Mouse (Mus musculus) testis, adult 2 months (tissue): ENCODE measurements around the gene Tac4. TPM values are rescaled to one million over a fixed set of nuclear protein-coding genes. Genes with fewer than 3 reads are reported as not detected.

Experiments
- H3K27ac ChIP-seq: fragments of 200-500 bp; 2 replicates; pipeline ENCODE4 v1.5.1; 2012; ENCODE audit warnings: low read depth, low read length; ENCODE audit not compliant: control insufficient read depth, insufficient read depth
- H3K27me3 ChIP-seq: fragments of 200-500 bp; 2 replicates; pipeline ENCODE4 v1.6.1; 2012; ENCODE audit warnings: mild to moderate bottlenecking, low read length, moderate library complexity; ENCODE audit not compliant: control insufficient read depth, insufficient read depth
- H3K36me3 ChIP-seq: fragments of 200-500 bp; 2 replicates; pipeline ENCODE4 v1.6.1; 2012; ENCODE audit warnings: mild to moderate bottlenecking, low read length; ENCODE audit not compliant: control insufficient read depth, insufficient read depth
- H3K4me1 ChIP-seq: fragments of 200-500 bp; 2 replicates; pipeline ENCODE4 v1.6.1; 2012; ENCODE audit warnings: low read length; ENCODE audit not compliant: control insufficient read depth, insufficient read depth
- H3K4me3 ChIP-seq: fragments of 200-500 bp; 2 replicates; pipeline ENCODE4 v1.5.1; 2012; ENCODE audit warnings: low read depth, mild to moderate bottlenecking, low read length, moderate library complexity, mixed read lengths; ENCODE audit not compliant: control insufficient read depth
- CTCF ChIP-seq: fragments of 200-500 bp; IDR thresholded peaks from 2 replicates; pipeline ENCODE4 v1.5.1; 2012; ENCODE audit warnings: low read depth, mild to moderate bottlenecking, inconsistent platforms, low read length, moderate library complexity; ENCODE audit not compliant: control insufficient read depth, insufficient read depth, insufficient replicate concordance
- POLR2A ChIP-seq: fragments of 200-500 bp; IDR thresholded peaks from 2 replicates; pipeline ENCODE4 v1.6.1; 2012; ENCODE audit warnings: low read depth, mild to moderate bottlenecking, inconsistent platforms, low read length, moderate library complexity; ENCODE audit not compliant: control insufficient read depth
- polyA plus RNA-seq: library from polyadenylated mRNA; depleted of rRNA; stranded (reverse); fragments of >200 nt; gene quantifications from 2 replicates; pipeline ENCODE4 v1.2.3, GENCODE M21; 2012

Gene Tac4
- polyA plus RNA-seq, 1 experiment: not detected

DNA sequence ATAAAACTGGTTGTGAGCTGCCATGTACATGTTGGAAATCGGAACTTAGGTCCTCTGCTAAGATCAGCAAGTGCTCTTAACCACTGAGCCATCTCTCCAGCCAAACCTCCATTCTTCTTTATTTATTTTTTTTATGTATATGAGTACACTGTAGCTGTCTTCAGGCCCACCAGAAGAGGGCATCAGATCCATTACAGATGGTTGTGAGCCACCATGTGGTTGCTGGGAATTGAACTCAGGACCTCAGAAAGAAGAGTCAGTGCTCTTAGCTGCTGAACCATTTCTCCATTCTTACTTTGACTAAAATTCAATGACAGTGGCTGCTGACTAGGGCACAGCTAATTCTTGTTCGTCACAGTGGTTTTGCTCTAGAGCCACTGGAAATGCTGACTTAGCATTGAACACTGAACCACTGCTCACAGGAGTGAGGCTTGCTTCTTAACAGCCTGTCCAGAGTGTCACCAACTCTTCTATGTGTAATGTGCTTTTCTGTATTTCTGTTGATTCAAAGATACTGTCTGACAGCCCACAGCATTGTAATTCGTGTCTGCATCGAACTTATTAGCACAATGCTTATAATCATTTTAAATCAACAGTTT lies 17.8 kb downstream of the Tac4 start:
- TF ChIP-seq POLR2A (no peak), CTCF (no peak)
- Histone ChIP-seq H3K36me3 (peaks cover 4% of the 10 kb centered on the region), H3K27ac (no peak overlapping the region), H3K27me3 (no peaks in the 10 kb centered on the region), H3K4me1 (no peaks in the 10 kb centered on the region), H3K4me3 (no peak overlapping the region)

DNA sequence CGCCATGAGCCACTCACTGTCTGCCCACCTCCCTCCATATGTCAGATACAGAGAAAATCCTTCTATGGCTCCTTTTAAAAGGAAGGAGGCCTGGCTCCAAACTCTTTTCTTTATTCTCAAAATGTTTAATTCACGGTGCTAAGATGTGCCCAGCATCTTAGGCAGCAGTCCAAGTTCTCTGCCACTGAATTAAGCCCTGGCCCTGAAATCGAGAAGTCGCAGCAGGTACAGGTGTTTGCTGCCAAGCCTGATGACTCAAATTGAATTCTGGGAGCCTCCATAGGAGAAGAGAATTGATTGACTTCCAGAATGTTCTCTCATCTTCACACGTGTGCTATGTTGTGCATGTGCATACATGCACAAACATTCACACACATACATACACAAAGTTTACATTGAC lies 21.0 kb downstream of the Tac4 start:
- TF ChIP-seq POLR2A (no peak), CTCF (no peak)
- Histone ChIP-seq H3K4me1 (no peaks in the 10 kb centered on the region), H3K27me3 (no peaks in the 10 kb centered on the region), H3K27ac (no peak overlapping the region), H3K36me3 (peaks cover 4% of the 10 kb centered on the region), H3K4me3 (no peak overlapping the region)

DNA sequence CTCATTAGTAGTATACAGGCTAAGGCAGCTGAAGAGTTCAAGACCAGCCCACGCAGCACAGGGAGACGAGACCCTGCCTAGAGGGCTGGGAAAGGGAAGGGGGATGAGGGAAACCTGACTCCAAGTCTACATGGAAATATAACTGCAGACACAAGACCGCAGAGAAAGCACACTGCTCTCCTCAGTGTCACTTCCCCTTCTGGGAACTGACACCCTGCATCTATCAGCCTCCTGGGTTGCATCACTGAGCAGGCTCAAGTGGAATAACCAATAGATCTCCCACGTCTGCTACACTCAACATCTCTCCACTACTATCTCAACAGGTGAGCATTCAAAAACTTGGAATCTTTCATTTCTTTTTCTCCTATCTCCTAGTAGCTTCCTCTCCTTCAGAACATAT lies 30.7 kb downstream of the Tac4 start:
- no peaks in the 10 kb centered on the region for H3K27me3 ChIP-seq
- H3K4me1 ChIP-seq: no peaks in the 10 kb centered on the region
- H3K27ac ChIP-seq: no peak overlapping the region
- TF ChIP-seq POLR2A: no peak
- no peak for TF ChIP-seq CTCF
- H3K4me3 ChIP-seq: no peak overlapping the region
- peaks cover 1% of the 10 kb centered on the region for H3K36me3 ChIP-seq

DNA sequence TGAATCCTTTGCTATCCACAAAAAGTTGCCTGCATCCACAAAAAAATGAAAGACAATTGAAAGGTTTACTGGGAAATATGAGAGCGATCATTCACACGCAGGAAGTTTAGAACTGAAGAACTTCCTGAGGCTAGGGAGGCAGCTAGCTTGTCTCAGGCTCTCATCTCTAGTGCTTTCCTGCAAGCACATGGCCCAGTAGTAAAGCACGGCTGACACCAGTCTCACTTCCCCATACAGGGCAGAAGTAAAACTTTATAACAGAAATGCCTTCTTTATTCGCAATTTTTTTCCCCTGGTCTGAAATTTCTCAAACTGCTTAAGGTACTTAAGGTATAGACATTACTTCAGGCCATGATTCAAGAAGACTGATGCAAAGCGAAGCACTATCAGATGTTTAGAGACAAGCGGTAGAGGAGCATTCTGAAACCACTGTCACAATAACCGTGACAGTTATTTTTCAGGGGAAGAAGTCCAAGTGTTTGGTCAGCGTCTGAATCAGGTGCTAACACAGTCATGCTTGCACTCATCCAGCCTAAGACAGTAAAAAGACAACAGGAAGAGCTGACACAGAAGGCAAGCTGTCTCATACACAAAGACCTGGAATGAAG lies 31.8 kb downstream of the Tac4 start:
- TF ChIP-seq POLR2A (no peak), CTCF (no peak)
- no peak overlapping the region for H3K27ac ChIP-seq
- no peak overlapping the region for H3K4me3 ChIP-seq
- H3K36me3 ChIP-seq: peaks cover 1% of the 10 kb centered on the region
- no peaks in the 10 kb centered on the region for H3K27me3 ChIP-seq
- no peaks in the 10 kb centered on the region for H3K4me1 ChIP-seq

DNA sequence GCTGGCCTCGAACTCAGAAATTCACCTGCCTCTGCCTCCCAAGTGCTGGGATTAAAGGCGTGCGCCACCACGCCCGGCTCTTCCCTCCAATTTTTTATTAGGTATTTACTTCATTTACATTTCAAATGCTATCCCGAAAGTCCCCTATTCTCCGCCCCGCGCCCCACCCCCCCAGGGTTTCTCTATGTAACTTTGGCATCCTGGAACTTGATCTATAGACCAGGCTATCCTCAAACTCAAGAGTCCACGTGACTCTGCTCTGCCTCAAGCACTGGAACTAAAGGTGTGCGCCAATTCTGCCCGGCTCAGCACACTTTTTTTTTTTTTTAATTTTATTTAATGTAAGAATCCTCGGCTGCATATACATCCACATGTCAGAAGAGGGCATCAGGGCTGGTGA lies 34.4 kb downstream of the Tac4 start:
- no peak overlapping the region for H3K27ac ChIP-seq
- TF ChIP-seq CTCF: no peak
- no peak for TF ChIP-seq POLR2A
- H3K4me1 ChIP-seq: no peaks in the 10 kb centered on the region
- no peak overlapping the region for H3K4me3 ChIP-seq
- H3K27me3 ChIP-seq: no peaks in the 10 kb centered on the region
- H3K36me3 ChIP-seq: peaks cover 2% of the 10 kb centered on the region

DNA sequence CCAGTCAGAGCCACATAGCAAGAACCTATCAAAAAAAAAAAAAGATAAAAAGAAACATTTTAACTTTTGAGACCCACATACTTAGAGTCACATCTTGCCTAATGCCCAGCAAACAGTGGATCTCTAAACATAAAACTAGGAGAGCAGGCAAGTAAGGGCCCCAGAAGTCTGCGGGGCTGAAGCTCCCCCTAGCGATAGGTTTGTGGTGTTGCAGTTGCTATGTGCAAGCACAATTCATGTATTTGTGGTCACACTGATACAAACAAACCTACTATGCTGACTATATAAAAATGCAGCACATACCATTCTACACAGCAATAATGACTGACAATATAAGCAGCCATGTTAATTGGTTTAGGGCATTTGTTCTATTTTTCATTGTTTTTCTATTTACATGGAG lies 36.8 kb downstream of the Tac4 start:
- no peak for TF ChIP-seq POLR2A
- peak; percentile 56; the same call in 1 of the 2 replicates for TF ChIP-seq CTCF
- H3K4me1 ChIP-seq: no peaks in the 10 kb centered on the region
- no peaks in the 10 kb centered on the region for H3K27me3 ChIP-seq
- no peak overlapping the region for H3K27ac ChIP-seq
- H3K4me3 ChIP-seq: no peak overlapping the region
- peaks cover 1% of the 10 kb centered on the region for H3K36me3 ChIP-seq

DNA sequence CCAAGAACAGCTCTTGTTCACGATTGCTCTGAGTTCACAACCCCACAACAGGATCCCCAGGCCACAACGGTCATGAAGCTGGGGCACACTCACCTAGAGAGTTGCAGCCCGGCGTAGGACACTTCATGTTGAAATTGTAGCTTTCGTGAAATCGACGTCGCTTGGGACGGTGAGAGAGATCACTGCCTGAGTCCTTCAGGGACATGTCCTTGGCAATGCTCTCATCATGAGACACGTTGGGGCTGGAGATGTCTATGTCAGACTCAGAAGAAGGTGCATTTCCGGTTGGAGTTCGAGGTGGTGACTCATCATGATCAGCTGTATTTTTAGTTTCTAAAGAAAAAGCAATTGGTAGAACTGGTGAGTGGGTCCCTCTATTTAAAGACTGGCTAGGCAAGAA lies 38.6 kb downstream of the Tac4 start:
- Histone ChIP-seq H3K36me3 (peaks cover 1% of the 10 kb centered on the region), H3K4me1 (no peaks in the 10 kb centered on the region), H3K27ac (no peak overlapping the region), H3K27me3 (no peaks in the 10 kb centered on the region), H3K4me3 (no peak overlapping the region)
- TF ChIP-seq CTCF (no peak), POLR2A (no peak)

DNA sequence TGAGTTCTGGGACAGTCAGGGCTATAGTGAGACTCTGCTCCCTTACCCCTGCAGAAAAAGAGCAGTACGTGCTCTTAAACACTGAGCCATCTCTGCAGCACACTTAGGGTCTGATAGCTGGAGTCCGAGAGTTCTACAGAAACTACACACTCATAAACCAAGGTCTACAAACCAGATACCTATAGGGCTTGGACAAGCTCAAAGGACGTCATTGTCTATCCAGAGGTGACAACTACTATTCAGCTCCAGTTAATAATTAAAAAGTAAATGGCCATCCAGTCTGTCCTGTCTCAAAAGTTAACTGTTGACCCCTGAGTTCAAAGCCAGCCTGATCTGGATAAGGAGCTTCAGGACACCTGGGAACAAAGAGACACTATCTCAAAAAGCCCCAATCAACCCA lies 40.4 kb downstream of the Tac4 start:
- Histone ChIP-seq H3K36me3 (peaks cover 1% of the 10 kb centered on the region), H3K27ac (no peak overlapping the region), H3K4me1 (no peaks in the 10 kb centered on the region), H3K4me3 (no peak overlapping the region), H3K27me3 (no peaks in the 10 kb centered on the region)
- TF ChIP-seq CTCF: no peak
- no peak for TF ChIP-seq POLR2A
